Mouse (Mus musculus): Measurements from ENCODE around the gene Rcn3. TPM values are rescaled to one million over a fixed set of nuclear protein-coding genes. Genes with fewer than 3 reads are reported as not detected.
"Not testable (repeated sequence)": the region's sequence is repeated elsewhere in the genome, so short reads cannot be mapped to it uniquely, and the experiment has no call there.

Gene Rcn3
- total RNA-seq, 2 experiments from 2014 or later, result 7.2 to 20.2 TPM

GRCm38 (mm10) chr7:45129776-45130512, 37.9 kb upstream of the Rcn3 start:
- peak overlapping the region; percentile 89 for H3K27ac ChIP-seq
- H3K4me3 ChIP-seq, result peak overlapping the region; percentile 78
- no peak for TF ChIP-seq CTCF (IDR thresholded peaks at IDR 0.05)
- no peak for DNase-seq
- intact Hi-C loops (cut with DNase I), result no loop called here

- H3K27ac ChIP-seq, result peak overlapping the region; percentile 89
- intact Hi-C loops (cut with DNase I), result no loop called here
- no peak for TF ChIP-seq CTCF (IDR thresholded peaks at IDR 0.05)
- peak; percentile 64 for DNase-seq
- peak overlapping the region; percentile 78 for H3K4me3 ChIP-seq
Measured at GRCm38 (mm10) chr7:45129318-45129717, 37.3 kb upstream of the Rcn3 start.

GRCm38 (mm10) chr7:45128624-45129246, 36.7 kb upstream of the Rcn3 start, which contains the start of gene Rpl13a:
Gene Rpl13a (minus strand): TSS chr7:45128761.
- H3K4me3 ChIP-seq, result peak within 1 kb of the TSS; percentile 90
- peak; percentile 82 for TF ChIP-seq CTCF (IDR thresholded peaks at IDR 0.05)
- peak; percentile 98 for DNase-seq
- intact Hi-C loops (cut with DNase I), result no loop called here
- H3K27ac ChIP-seq, result peak within 1 kb of the TSS; percentile 96

GRCm38 (mm10) chr7:45127700-45128224, 35.7 kb upstream of the Rcn3 start:
- no peak for TF ChIP-seq CTCF (IDR thresholded peaks at IDR 0.05)
- Histone ChIP-seq H3K4me3 (peak overlapping the region; percentile 90), H3K27ac (peak overlapping the region; percentile 96)
- DNase-seq, result no peak
- intact Hi-C loops (cut with DNase I), result no loop called here

GRCm38 (mm10) chr7:45126844-45127699, 35.1 kb upstream of the Rcn3 start:
- Histone ChIP-seq H3K4me3 (peak overlapping the region; percentile 90), H3K27ac (peak overlapping the region; percentile 96)
- DNase-seq, result no peak
- TF ChIP-seq CTCF (IDR thresholded peaks at IDR 0.05), result peak; percentile 29; the same call in 1 of the 2 replicates
- intact Hi-C loops (cut with DNase I), result no loop called here

GRCm38 (mm10) chr7:45126147-45126843, 34.3 kb upstream of the Rcn3 start:
- no peak for DNase-seq
- Histone ChIP-seq H3K27ac (peak overlapping the region; percentile 96), H3K4me3 (peak overlapping the region; percentile 90)
- TF ChIP-seq CTCF (IDR thresholded peaks at IDR 0.05), result no peak
- intact Hi-C loops (cut with DNase I), result no loop called here

- intact Hi-C loops (cut with DNase I); H3K4me3 ChIP-seq; DNase-seq: not testable (repeated sequence)
- H3K27ac ChIP-seq, result peak overlapping the region; percentile 95; the same call in 1 of the 2 replicates
Measured at GRCm38 (mm10) chr7:45125649-45126048, 33.6 kb upstream of the Rcn3 start.

GRCm38 (mm10) chr7:45125144-45125600, 33.2 kb upstream of the Rcn3 start:
- Histone ChIP-seq H3K27ac (peak overlapping the region; percentile 95), H3K4me3 (peak overlapping the region; percentile 85)
- DNase-seq, result no peak
- TF ChIP-seq CTCF (IDR thresholded peaks at IDR 0.05), result no peak
- intact Hi-C loops (cut with DNase I), result no loop called here

- H3K4me3 ChIP-seq, result peak within 1 kb of the TSS; percentile 85
- TF ChIP-seq CTCF (IDR thresholded peaks at IDR 0.05), result no peak
- intact Hi-C loops (cut with DNase I), result loop anchor here (5.0 kb wide), 1 partner anchor 42 kb away; no protein-coding TSS in a partner anchor
- DNase-seq, result peak; percentile 99
- peak within 1 kb of the TSS; percentile 95 for H3K27ac ChIP-seq
Measured at GRCm38 (mm10) chr7:45124224-45125143, 32.5 kb upstream of the Rcn3 start, which contains the start of gene Rps11. Gene Rps11 (minus strand): TSS chr7:45124439.

GRCm38 (mm10) chr7:45123186-45123570, 31.2 kb upstream of the Rcn3 start:
- no peak for TF ChIP-seq CTCF (IDR thresholded peaks at IDR 0.05)

More at GRCm38 (mm10) chr7:45123186-45123570, 31.2 kb upstream of the Rcn3 start:
- DNase-seq, result no peak
- peak overlapping the region; percentile 85 for H3K4me3 ChIP-seq
- intact Hi-C loops (cut with DNase I), result loop anchor here (5.0 kb wide), 1 partner anchor 41 kb away; no protein-coding TSS in a partner anchor
- H3K27ac ChIP-seq, result peak overlapping the region; percentile 95
